ENCODE assay signal across 7 mouse cellular contexts in genomic region chr8:126839039-126839711, GRCm38 (mm10).
A peak's percentile ranks its signal among the peaks of the same experiment; 100 is the strongest.
DNase-seq lines count a peak whose midpoint lies in the region; ATAC-seq and TF ChIP-seq lines count a peak whose summit lies in the region.

No protein-coding gene starts in this region.

- peak overlapping the region; percentile 41 for H3K4me2 ChIP-seq in hindbrain, embryonic 13.5 days
- peak overlapping the region; percentile 39 for H3K4me2 ChIP-seq in limb, embryonic 14.5 days (replicated peaks; ENCODE audit: low read depth, low read length, severe bottlenecking)
- peak overlapping the region; percentile 75 for H3K4me2 ChIP-seq in myocyte (ENCODE audit: low read depth)

- ATAC-seq in hindbrain, embryonic 13.5 days (ENCODE audit: low FRiP score): peak; percentile 67
- peak; percentile 60 for ATAC-seq in limb, embryonic 14.5 days (ENCODE audit: low FRiP score, low read depth)

- DNase-seq in CD4-positive, CD25-positive, alpha-beta regulatory T cell, adult 2 months (ENCODE audit: low read depth, low spot score): peak; percentile 76
- DNase-seq in MN1 (ENCODE audit: low spot score): peak; percentile 77
- DNase-seq in limb, embryonic 14.5 days (ENCODE audit: low spot score): peak; percentile 55
- no peak for DNase-seq in right cerebral cortex, postnatal 14 days

- peak overlapping the region; percentile 92 for H3K27ac ChIP-seq in embryonic fibroblast, embryonic 13.5 days (ENCODE audit: insufficient read depth, low read length)
- H3K27ac ChIP-seq in hindbrain, embryonic 13.5 days: peak overlapping the region; percentile 92
- H3K27ac ChIP-seq in limb, embryonic 14.5 days (replicated peaks; ENCODE audit: low read depth, low read length): peak overlapping the region; percentile 89

- TF ChIP-seq POLR2A in embryonic fibroblast, embryonic 13.5 days (IDR thresholded peaks at IDR 0.05; ENCODE audit: low read depth, low read length): no peak; the same call in 1 of the 2 replicates
- no peak for TF ChIP-seq POLR2A in limb, embryonic 14.5 days (IDR thresholded peaks at IDR 0.05; ENCODE audit: borderline replicate concordance, extremely low read depth, insufficient read depth, insufficient read length)
- no peak for TF ChIP-seq POLR2A in myocyte (IDR thresholded peaks at IDR 0.05; ENCODE audit: insufficient read length, low read depth)

- peak overlapping the region; percentile 51; the same call in 1 of the 2 replicates for H3K9ac ChIP-seq in hindbrain, embryonic 13.5 days
- H3K9ac ChIP-seq in limb, embryonic 14.5 days (ENCODE audit: low read depth, low read length, severe bottlenecking): peak overlapping the region; percentile 44

- WGBS in hindbrain, embryonic 13.5 days: 3% methylated on average over 8 of the region's 8 CpGs
- 2% methylated on average over 8 of the region's 8 CpGs for WGBS in limb, embryonic 14.5 days

- TF ChIP-seq CTCF in embryonic fibroblast, embryonic 13.5 days (IDR thresholded peaks at IDR 0.05; ENCODE audit: borderline replicate concordance, insufficient read depth, low read length): no peak

- H3K9me3 ChIP-seq in hindbrain, embryonic 13.5 days: no peaks in the 10 kb centered on the region
- no peaks in the 10 kb centered on the region for H3K9me3 ChIP-seq in limb, embryonic 14.5 days (ENCODE audit: control insufficient read depth, low read length)

- no peaks in the 10 kb centered on the region for H3K79me2 ChIP-seq in myocyte (ENCODE audit: control insufficient read depth, insufficient read depth)

- H3K4me3 ChIP-seq in embryonic fibroblast, embryonic 13.5 days (ENCODE audit: insufficient read depth, low read length): no peak overlapping the region
- H3K4me3 ChIP-seq in hindbrain, embryonic 13.5 days: no peak overlapping the region; the same call in 1 of the 2 replicates
- no peak overlapping the region for H3K4me3 ChIP-seq in limb, embryonic 14.5 days (replicated peaks; ENCODE audit: low read length)
- no peak overlapping the region for H3K4me3 ChIP-seq in myocyte

- peaks cover 13% of the 10 kb centered on the region; the same call in 1 of the 2 replicates for H3K4me1 ChIP-seq in embryonic fibroblast, embryonic 13.5 days (ENCODE audit: control insufficient read depth, insufficient read depth, low read length)
- peaks cover 39% of the 10 kb centered on the region for H3K4me1 ChIP-seq in hindbrain, embryonic 13.5 days (replicated peaks)
- H3K4me1 ChIP-seq in limb, embryonic 14.5 days (ENCODE audit: control insufficient read depth, insufficient read depth, low read length): peaks cover 35% of the 10 kb centered on the region

- H3ac ChIP-seq in myocyte (ENCODE audit: control insufficient read depth, insufficient read length): no peak overlapping the region

- no peaks in the 10 kb centered on the region for H3K27me3 ChIP-seq in hindbrain, embryonic 13.5 days
- no peaks in the 10 kb centered on the region for H3K27me3 ChIP-seq in limb, embryonic 14.5 days (ENCODE audit: control insufficient read depth, insufficient read depth, low read length)
- H3K27me3 ChIP-seq in myocyte (ENCODE audit: control insufficient read depth, insufficient read depth, insufficient read length): no peaks in the 10 kb centered on the region

- no peaks in the 10 kb centered on the region for H3K36me3 ChIP-seq in hindbrain, embryonic 13.5 days
- H3K36me3 ChIP-seq in limb, embryonic 14.5 days (ENCODE audit: control insufficient read depth, insufficient read depth, low read length): no peaks in the 10 kb centered on the region
- H3K36me3 ChIP-seq in myocyte (ENCODE audit: control insufficient read depth, insufficient read depth): no peaks in the 10 kb centered on the region

TF ChIP-seq in myocyte, 11 proteins besides CTCF, POLR2A, EP300 and RAD21:
- TF ChIP-seq SRF (IDR thresholded peaks at IDR 0.05; ENCODE audit: control insufficient read depth, insufficient read length, low read depth) (no peak), USF1 (IDR thresholded peaks at IDR 0.05; ENCODE audit: low read depth) (peak; percentile 86), E2F4 (IDR thresholded peaks at IDR 0.05; ENCODE audit: insufficient read depth) (no peak), REST (IDR thresholded peaks at IDR 0.05; ENCODE audit: insufficient read depth, insufficient read length) (no peak), TCF12 (IDR thresholded peaks at IDR 0.05; ENCODE audit: insufficient read depth, poor library complexity, severe bottlenecking) (peak; percentile 86), MAX (IDR thresholded peaks at IDR 0.05; ENCODE audit: low read depth) (no peak), CEBPB (IDR thresholded peaks at IDR 0.05; ENCODE audit: insufficient read depth, poor library complexity, severe bottlenecking) (no peak), MYOG (IDR thresholded peaks at IDR 0.05; ENCODE audit: control insufficient read depth in 1 of 3, insufficient read depth in 1 of 3, insufficient read length in 2 of 3, low read depth in 2 of 3) (peak; percentile 77 to 95 (median 93)), MYOD1 (IDR thresholded peaks at IDR 0.05; ENCODE audit: control insufficient read depth in 1 of 3, insufficient read length in 2 of 3, low read depth in 2 of 3) (peak; percentile 35 to 97 (median 85)), TCF3 (IDR thresholded peaks at IDR 0.05; ENCODE audit: insufficient read length, low read depth) (peak; percentile 86), POLR2AphosphoS2 (IDR thresholded peaks at IDR 0.05; ENCODE audit: insufficient read length, low read depth) (no peak)
TF ChIP-seq in myocyte: peak in this region for 5.
